Mouse (Mus musculus): ENCODE data around the gene Mettl15. TPM values are rescaled to one million over a fixed set of nuclear protein-coding genes. Genes with fewer than 3 reads are reported as not detected.

The Mettl15 gene
- total and polyA plus RNA-seq, 3 experiments = 3.1 to 5.3 TPM; not detected in 1

DNA sequence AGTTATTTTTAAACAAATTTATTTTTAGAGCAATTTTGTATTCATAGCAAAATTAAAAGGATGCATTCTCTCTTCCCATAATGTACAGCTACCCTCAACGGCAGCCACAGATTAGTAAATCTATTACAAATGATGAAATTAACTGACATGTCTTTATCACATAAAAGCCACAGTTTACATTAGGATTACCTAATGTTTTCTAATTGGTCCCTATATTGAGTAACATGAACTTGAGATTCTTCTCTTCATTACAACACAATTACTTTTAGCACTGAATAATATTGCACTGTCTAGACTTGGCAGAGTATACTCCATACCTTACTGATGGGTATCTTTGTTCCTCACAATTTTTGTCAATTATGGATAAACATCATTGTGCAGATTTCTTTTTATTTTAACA is 17.8 kb downstream of the Mettl15 start:
- H3K9me3 ChIP-seq (replicated peaks; ENCODE audit: insufficient read depth, low read length) = no peaks in the 10 kb centered on the region
- H3K27ac ChIP-seq (ENCODE audit: control insufficient read depth, low read depth, low read length) = no peak overlapping the region
- no peak for TF ChIP-seq NRF1 (IDR thresholded peaks at IDR 0.05; ENCODE audit: insufficient read depth, low read depth, low read length, poor library complexity, severe bottlenecking)
- no peak for TF ChIP-seq CHD1 (IDR thresholded peaks at IDR 0.05; ENCODE audit: low read depth, low read length)
- TF ChIP-seq ZKSCAN1 (IDR thresholded peaks at IDR 0.05; ENCODE audit: low read depth, low read length) = no peak
- no peak for TF ChIP-seq MAZ (IDR thresholded peaks at IDR 0.05; ENCODE audit: low read depth, low read length)
- no peak for TF ChIP-seq TAL1 (IDR thresholded peaks at IDR 0.05; ENCODE audit: low read length)
- no peak for TF ChIP-seq GATA1 (IDR thresholded peaks at IDR 0.05; ENCODE audit: low read depth, low read length)
- TF ChIP-seq CHD2 (IDR thresholded peaks at IDR 0.05; ENCODE audit: low read length) = no peak
- TF ChIP-seq KAT2A (conservative IDR thresholded peaks at IDR 0.05; ENCODE audit: low read depth, low read length) = no peak
- no peak for TF ChIP-seq POLR2A (IDR thresholded peaks at IDR 0.05; ENCODE audit: control insufficient read depth in 1 of 2, insufficient read depth in 1 of 2, low read depth in 1 of 2, low read length in 2 of 2, poor library complexity in 1 of 2)
- TF ChIP-seq USF2 (IDR thresholded peaks at IDR 0.05; ENCODE audit: borderline replicate concordance in 1 of 2, insufficient read depth in 1 of 2, low read depth in 1 of 2, low read length in 2 of 2) = no peak
- no peaks in the 10 kb centered on the region for H3K79me2 ChIP-seq (ENCODE audit: control insufficient read depth, insufficient read depth, low read length, poor library complexity)
- no peaks in the 10 kb centered on the region for H3K27me3 ChIP-seq (ENCODE audit: control insufficient read depth in 1 of 2, insufficient read depth in 2 of 2, low read length in 2 of 2)
- H3K4me3 ChIP-seq (ENCODE audit: control insufficient read depth in 1 of 2, insufficient read depth in 1 of 2, low read depth in 2 of 2, low read length in 2 of 2) = no peak overlapping the region
- H3K9ac ChIP-seq (ENCODE audit: control insufficient read depth, low read depth, low read length, poor library complexity, severe bottlenecking) = no peak overlapping the region
- H3K4me1 ChIP-seq (ENCODE audit: control insufficient read depth in 1 of 2, insufficient read depth in 2 of 2, low read length in 2 of 2) = peaks cover 0 to 4% of the 10 kb centered on the region in 2 experiments; a peak in 1 of 4 replicates
- H3K36me3 ChIP-seq (ENCODE audit: control insufficient read depth in 1 of 2, insufficient read depth in 2 of 2, low read length in 2 of 2) = no peaks in the 10 kb centered on the region
- no peak for DNase-seq (ENCODE audit: low read depth, low spot score)

DNA sequence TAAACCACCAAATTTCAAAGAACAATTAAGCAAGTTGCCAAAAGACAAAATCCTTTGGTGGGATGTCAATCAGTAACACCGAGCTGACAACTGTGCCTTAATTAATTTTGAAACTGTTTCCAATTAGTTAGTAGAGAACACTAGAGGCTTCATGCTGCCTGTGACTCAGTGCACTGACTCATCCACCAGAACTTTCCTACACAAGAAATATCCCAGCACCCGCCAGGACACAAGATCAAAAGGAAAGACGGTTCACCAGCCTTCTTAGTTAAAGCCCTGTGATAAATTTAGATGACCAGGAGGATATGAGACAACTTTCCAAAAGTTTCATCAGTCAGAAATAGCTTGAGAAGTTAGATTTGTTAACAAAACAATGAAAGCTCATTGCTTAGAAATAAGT is 38.6 kb downstream of the Mettl15 start:
- no peak for DNase-seq (ENCODE audit: low read depth, low spot score)
- H3K4me1 ChIP-seq (ENCODE audit: control insufficient read depth in 1 of 2, insufficient read depth in 2 of 2, low read length in 2 of 2) = no peaks in the 10 kb centered on the region
- no peaks in the 10 kb centered on the region for H3K9me3 ChIP-seq (replicated peaks; ENCODE audit: insufficient read depth, low read length)
- no peaks in the 10 kb centered on the region for H3K27me3 ChIP-seq (ENCODE audit: control insufficient read depth in 1 of 2, insufficient read depth in 2 of 2, low read length in 2 of 2)
- H3K9ac ChIP-seq (ENCODE audit: control insufficient read depth, low read depth, low read length, poor library complexity, severe bottlenecking) = no peak overlapping the region
- H3K79me2 ChIP-seq (ENCODE audit: control insufficient read depth, insufficient read depth, low read length, poor library complexity) = no peaks in the 10 kb centered on the region
- TF ChIP-seq GATA1 (IDR thresholded peaks at IDR 0.05; ENCODE audit: low read depth, low read length) (no peak), TAL1 (IDR thresholded peaks at IDR 0.05; ENCODE audit: low read length) (no peak), E2F4 (IDR thresholded peaks at IDR 0.05; ENCODE audit: borderline replicate concordance, low read depth, low read length) (no peak), CHD1 (IDR thresholded peaks at IDR 0.05; ENCODE audit: low read depth, low read length) (no peak), UBTF (IDR thresholded peaks at IDR 0.05; ENCODE audit: borderline replicate concordance, insufficient read depth, low read depth, low read length) (no peak), POLR2AphosphoS2 (IDR thresholded peaks at IDR 0.05; ENCODE audit: low read length) (no peak), TBP (IDR thresholded peaks at IDR 0.05; ENCODE audit: low read depth, low read length) (no peak), RAD21 (IDR thresholded peaks at IDR 0.05; ENCODE audit: low read depth, low read length) (no peak), MAZ (IDR thresholded peaks at IDR 0.05; ENCODE audit: low read depth, low read length) (no peak), ZMIZ1 (IDR thresholded peaks at IDR 0.05; ENCODE audit: low read depth, low read length) (no peak), MAX (IDR thresholded peaks at IDR 0.05; ENCODE audit: low read length) (no peak), ELF1 (IDR thresholded peaks at IDR 0.05; ENCODE audit: low read depth, low read length) (no peak), POLR2AphosphoS5 (IDR thresholded peaks at IDR 0.05; ENCODE audit: borderline replicate concordance, low read depth, low read length) (no peak), USF2 (IDR thresholded peaks at IDR 0.05; ENCODE audit: borderline replicate concordance in 1 of 2, insufficient read depth in 1 of 2, low read depth in 1 of 2, low read length in 2 of 2) (no peak), EP300 (IDR thresholded peaks at IDR 0.05; ENCODE audit: low read depth in 1 of 2, low read length in 2 of 2) (no peak), CHD2 (IDR thresholded peaks at IDR 0.05; ENCODE audit: low read length) (no peak)
- no peak overlapping the region for H3K27ac ChIP-seq (ENCODE audit: control insufficient read depth, low read depth, low read length)
- H3K36me3 ChIP-seq (ENCODE audit: control insufficient read depth in 1 of 2, insufficient read depth in 2 of 2, low read length in 2 of 2) = no peaks in the 10 kb centered on the region; a peak in 1 of 4 replicates
- H3K4me3 ChIP-seq (ENCODE audit: control insufficient read depth in 1 of 2, insufficient read depth in 1 of 2, low read depth in 2 of 2, low read length in 2 of 2) = no peak overlapping the region
